Mouse (Mus musculus) liver, embryonic 14 days (tissue): ENCODE measurements around the gene Mta1. TPM values are rescaled to one million over a fixed set of nuclear protein-coding genes. Genes with fewer than 3 reads are reported as not detected.

Source experiments
- polyA plus RNA-seq: library from polyadenylated mRNA; depleted of rRNA; stranded (reverse); fragments of >200 nt; gene quantifications from 2 replicates; pipeline ENCODE4 v1.2.3, GENCODE M21; 2012; rRNA removed

Gene Mta1
- polyA plus RNA-seq, result 20.7 and 22.6 TPM in 2 replicates

DNA sequence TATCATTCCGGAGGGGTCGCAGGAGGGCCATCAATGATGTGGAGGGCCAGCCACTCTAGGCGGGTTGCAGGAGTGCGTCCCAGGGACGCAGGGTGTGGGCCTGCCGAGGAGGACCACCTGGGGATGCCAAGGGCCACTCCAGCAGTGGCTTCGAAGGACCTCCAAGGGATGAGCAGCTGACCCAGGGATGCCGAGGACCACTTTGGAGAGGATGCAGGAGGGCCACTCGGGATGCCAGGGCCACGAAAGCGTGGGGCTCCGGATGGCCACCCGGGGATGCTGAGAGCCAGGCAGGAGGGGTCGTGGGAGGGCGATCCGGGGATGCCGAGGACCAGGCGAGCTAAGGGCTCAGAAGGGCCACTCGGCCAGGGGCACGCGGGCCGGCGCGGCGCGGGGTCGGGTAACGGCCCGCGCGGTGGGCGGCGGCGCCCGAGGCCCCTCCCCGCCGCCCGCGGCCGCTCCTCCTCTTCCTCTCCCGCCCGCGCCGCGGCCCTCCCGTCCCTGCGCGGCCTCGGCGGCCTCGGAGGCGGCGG, at the start of gene Mta1:
TSS of gene Mta1 (plus strand) at position 530 of the 533 bp plus-strand sequence.

DNA sequence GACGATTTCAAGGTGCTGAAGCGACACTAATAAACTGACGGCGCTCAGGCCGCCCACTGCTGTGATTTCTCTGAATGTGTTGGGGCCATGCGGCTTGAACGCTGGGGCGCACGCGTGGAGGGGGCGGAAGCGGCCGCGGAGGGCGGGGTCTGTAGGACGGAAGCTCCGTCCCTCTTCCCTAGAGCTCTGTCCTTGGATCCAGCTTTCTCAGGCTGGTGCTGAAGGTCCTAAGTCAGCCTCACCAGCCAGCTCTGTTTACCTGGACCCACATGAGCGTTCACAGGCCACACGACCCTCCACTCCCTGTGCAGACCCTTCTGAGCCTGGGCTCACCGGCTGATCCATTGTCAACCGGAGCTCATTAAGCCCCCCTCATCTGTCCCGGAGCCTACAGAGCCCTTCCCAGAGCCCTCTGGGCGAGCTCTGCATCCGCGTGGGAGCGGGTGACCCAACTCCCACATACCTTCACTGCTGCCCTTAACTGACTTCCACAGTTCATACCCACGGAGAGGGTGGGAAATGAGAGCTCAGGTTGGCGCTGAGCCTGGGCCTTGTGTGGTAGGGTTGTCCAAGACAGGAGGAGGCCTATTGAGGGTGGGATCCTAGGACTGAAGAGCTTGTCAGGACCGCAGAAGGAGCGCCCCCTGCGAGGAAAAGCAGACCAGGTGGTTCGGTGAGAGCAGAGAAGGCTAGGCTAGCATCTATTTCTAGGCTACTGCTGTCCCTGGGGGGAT, 23.6 kb upstream of the Mta1 start, which contains the start of gene Tex22:
TSS of gene Tex22 (plus strand) at position 174 of the 734 bp plus-strand sequence.

DNA sequence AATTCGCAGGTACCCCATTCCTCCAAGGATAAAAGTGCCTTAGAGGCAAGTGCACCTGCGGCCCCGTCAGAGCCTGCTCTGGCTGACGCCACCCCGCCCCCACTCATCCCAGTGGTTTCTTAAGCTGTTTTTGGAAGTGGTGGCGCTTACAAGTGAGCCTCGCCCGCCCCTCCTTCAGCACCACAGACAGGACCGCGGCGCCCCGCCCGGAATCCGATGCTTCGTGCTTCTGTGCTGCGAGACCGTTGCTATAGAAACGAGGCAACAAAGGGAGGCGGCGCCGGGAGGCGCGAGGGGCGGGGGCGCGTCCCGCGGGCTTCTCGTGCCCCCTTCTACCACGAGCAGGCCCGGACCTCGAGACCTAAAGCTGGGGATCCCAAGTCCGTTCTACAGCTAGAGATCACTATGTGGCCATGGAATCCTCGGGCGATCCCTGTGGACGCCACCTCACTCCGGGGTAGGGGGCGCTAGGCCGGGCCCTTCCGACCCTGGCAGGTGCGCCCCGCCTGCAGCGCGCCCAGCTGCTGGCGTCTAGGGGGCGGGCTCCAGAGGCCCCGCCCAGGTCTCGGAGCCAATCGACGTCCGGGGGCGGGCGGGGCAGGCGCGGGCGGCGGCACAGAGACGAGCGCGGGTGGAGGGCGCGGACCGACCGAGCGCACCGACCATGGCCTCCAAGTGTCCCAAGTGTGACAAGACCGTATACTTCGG, 42.0 kb downstream of the Mta1 start, which contains the start of gene Crip2:
TSS of gene Crip2 (plus strand) at position 329 of the 708 bp plus-strand sequence.

DNA sequence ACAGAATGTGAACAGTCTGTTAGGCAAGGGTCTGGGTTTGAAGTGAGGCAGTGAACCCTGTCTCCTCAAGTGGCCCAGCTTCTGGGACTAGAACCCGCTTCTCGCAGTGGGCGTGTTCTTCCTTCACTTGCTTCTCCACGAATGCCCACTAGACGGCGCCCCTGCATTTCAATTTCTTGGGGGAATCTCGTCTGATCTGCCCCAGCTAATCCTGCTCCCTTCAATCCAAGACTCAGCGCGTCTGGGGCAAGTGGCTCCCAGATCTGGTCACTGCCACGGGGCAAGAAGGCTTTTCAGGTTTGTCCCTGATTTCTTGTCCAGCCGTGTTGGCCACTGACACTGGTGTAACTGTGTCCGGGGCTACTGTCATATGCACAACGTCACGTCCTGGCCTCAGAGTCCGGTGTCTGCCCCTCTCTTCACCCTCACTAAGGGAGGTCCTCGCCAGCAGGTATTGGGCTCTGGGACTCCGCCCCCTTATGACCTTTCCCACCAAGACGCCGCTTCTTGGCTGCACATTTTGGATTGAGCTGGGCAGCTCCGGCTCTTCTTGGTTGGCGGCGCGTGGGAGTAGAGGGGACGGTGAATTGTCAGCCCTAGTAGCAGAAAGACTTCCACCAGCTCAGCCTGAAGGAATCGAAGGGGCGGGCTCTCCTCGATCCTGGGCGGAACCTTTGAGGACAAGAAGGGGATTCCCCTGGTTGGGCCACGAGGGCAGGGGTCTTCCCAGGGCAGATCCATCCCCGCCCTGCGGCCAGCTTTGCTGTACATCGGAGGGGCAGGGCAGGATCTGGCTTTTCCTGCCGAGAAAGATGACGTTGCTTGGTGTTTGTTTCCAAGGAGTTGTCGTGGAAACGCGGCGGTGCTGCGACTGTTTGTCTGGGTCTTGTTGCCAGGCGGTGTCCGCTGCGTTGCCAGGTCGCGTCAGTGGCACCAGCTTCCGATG, 48.3 kb downstream of the Mta1 start, which contains the start of gene Crip1:
TSS of gene Crip1 (plus strand) at position 205 of the 946 bp plus-strand sequence.

DNA sequence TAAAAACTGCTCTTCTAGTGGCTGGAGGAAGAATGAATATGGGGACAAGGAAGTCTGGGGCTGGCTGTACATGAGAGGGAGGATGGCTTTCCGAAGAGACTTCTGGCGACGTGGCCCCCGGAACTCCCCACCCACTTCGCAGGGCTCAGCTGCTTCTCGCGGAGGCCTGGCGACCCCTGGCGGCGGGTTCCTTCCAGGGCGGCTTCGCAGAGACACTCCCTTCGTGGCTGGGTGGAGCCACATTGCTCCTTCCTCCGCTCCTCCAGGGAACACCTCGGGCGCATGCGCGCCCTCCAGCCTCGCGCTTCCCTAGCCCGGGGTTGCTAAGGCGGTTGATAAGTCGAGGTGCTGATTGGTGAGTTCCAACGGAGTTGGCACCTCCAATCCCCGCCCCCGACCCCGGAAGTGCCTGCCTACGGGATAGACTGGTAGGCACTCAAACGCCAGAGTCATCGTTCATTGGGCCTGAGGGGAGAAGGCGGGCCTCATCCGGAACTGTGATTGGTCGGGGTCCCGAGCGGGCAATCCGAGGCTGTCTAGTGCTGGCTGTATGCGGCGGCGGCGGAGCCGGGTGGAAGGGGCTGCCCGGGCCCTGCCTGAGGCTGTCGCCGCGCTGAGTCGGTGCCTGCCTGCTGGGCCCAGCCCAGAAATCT, 57.9 kb downstream of the Mta1 start, which contains the start of gene Tedc1:
TSS of gene Tedc1 (plus strand) at position 535 of the 653 bp plus-strand sequence.

DNA sequence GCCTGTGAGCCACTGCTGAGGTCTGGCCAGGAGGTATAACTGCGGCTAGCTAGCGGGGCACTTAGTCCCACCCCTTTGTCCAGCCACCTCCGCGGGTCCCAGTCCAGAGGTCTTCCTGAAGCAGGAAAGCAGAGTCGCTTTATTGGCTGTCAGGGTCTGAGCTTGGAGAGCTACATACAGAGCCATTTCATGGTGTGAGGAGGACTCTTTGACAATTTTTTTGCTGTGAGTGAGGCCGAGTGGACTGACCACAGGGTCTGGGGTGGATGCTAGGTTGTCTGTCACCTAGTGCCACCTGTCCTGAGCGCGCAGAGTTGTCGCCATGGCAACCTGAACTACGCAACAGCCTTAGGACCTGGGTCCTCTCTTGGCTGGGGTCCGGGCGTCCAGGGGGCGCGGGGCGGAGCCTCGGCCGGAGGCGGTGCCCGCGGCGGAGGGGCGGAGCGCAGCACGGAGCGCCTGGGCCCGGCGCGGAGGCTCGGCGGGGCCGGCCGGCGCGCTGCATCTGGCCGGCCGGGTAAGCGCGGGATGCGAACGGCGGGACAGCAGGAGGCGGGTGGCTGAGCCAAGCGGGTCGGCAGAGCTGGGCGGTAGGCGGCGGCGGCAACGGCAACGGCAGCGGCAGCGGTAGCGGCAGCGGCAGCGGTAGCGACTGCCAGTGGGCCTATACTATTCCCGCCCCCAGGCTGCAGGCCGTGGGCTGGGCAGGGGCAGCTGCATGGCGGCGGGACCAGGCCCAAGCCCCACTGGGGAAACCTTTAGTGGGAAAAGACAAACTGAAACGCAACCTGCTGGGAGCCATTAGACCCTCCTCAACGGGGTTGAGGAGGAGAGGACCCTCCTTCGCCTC, 87.6 kb downstream of the Mta1 start, which contains the start of gene Tmem121:
TSS of gene Tmem121 (plus strand) at position 489 of the 850 bp plus-strand sequence.

Other genes with a start within 250 kb of the Mta1 start
- gene Gpr132, start 230.1 kb upstream of the Mta1 start, polyA plus RNA-seq, result 0.27 and 0.40 TPM in 2 replicates
- gene Jag2, start 168.5 kb upstream of the Mta1 start, polyA plus RNA-seq, result 0.26 and 0.30 TPM in 2 replicates
- gene Nudt14, start 156.2 kb upstream of the Mta1 start, polyA plus RNA-seq, result 6.9 and 7.9 TPM in 2 replicates
- 3.4 and 5.0 TPM in 2 replicates for gene Btbd6, start 121.8 kb upstream of the Mta1 start, polyA plus RNA-seq
- gene Brf1, start 97.6 kb upstream of the Mta1 start, polyA plus RNA-seq, result 31.0 and 33.3 TPM in 2 replicates
- 10.3 and 11.2 TPM in 2 replicates for gene Pacs2, start 83.8 kb upstream of the Mta1 start, polyA plus RNA-seq
- gene Tex22, start 23.8 kb upstream of the Mta1 start, polyA plus RNA-seq, result not detected in 2 replicates
- 25.7 and 29.8 TPM in 2 replicates for gene Crip2, start 42.0 kb downstream of the Mta1 start, polyA plus RNA-seq
- gene Crip1, start 48.0 kb downstream of the Mta1 start, polyA plus RNA-seq, result 84.7 and 100 TPM in 2 replicates
- gene Tedc1, start 58.1 kb downstream of the Mta1 start, polyA plus RNA-seq, result 7.2 and 7.9 TPM in 2 replicates
- gene Tmem121, start 87.7 kb downstream of the Mta1 start, polyA plus RNA-seq, result 0.25 and 0.37 TPM in 2 replicates